In the genomic region with DNA sequence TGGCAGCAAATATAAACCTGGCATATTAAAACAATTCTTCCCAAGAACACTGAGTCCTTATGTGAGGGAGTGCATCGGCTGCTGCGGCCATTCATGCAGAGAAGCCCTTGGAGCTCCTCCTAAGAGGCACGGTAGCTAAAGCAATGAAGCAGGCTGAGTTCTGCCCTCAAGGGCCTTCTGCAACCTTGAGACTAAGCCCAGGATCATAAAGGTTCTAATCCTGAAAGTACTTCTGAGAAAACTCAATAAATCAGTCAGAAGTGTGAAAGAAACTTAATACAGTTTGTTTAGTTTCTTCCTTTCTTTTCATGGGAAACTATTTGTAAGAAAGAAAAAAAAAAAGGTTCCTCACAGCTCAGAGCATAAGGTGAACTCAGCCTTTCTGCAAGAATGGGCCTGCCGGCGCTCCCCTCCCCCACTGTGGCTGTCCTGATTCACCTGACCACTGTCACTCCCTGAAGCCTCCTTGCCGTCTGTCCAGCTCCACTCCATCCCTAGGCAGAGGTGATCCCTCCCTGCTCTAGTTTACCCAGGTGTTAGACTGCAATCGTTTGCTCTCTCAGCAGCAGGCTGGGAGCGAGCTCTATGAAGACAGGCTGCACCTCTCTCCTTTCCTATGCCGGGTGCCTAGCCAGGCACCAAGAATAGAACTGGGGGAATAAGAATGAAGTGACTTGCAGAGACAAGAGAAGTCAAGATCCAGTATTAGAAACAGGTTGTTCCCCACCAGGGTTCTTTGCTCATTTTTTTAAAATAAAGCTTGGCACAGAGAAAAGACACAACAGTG, we compare ENCODE assay signal across 16 mouse cellular contexts. TPM values are rescaled to one million over a fixed set of nuclear protein-coding genes. Genes with fewer than 3 reads are reported as not detected.
DNase-seq lines count a peak whose midpoint lies in the region; ATAC-seq and TF ChIP-seq lines count a peak whose summit lies in the region.
"Had no signal": no experiment of that assay in that cellular context is flagged by ENCODE, and none has a peak within 500 bp of the region (broad histone marks: within the 10 kb centered on the region; RNA-seq: fewer than 3 reads in every experiment).

No protein-coding gene starts in this region.

- H3K4me2 ChIP-seq in kidney, embryonic 15.5 days = no peak overlapping the region
- H3K4me2 ChIP-seq: embryonic facial prominence, embryonic 12.5 days had no signal

- H3K9ac ChIP-seq in kidney, embryonic 15.5 days = no peak overlapping the region
- H3K9ac ChIP-seq: embryonic facial prominence, embryonic 12.5 days; liver, postnatal 0 days had no signal

- 32% methylated on average over 9 of the region's 9 CpGs for WGBS in kidney, adult 2 months
- 44% methylated on average over 9 of the region's 9 CpGs for WGBS in kidney, embryonic 15.5 days

- no peak for ATAC-seq in kidney, embryonic 15.5 days (replicated peaks; ENCODE audit: low FRiP score)
- ATAC-seq: liver, postnatal 0 days; Patski had no signal

- intact Hi-C loops in gastrocnemius, adult 2 months (cut with DNase I) = loop anchor here (10.0 kb wide), 1 partner anchor 397 kb away; the partner anchor contains the start of genes Ccdc142, Gm42688 and Mrpl53

- H3K27ac ChIP-seq in gastrocnemius, adult 2 months = peak overlapping the region; percentile 80
- H3K27ac ChIP-seq in kidney, adult 2 months (ENCODE audit: insufficient read depth, low read depth, low read length) = peak overlapping the region; percentile 86
- no peak overlapping the region for H3K27ac ChIP-seq in kidney, embryonic 15.5 days
- H3K27ac ChIP-seq in testis, adult 2 months (ENCODE audit: control insufficient read depth, insufficient read depth, low read depth, low read length) = peak overlapping the region; percentile 3; the same call in 1 of the 2 replicates
- H3K27ac ChIP-seq: embryonic facial prominence, embryonic 12.5 days had no signal

- H3K9me3 ChIP-seq in kidney, embryonic 15.5 days (replicated peaks) = no peaks in the 10 kb centered on the region
- H3K9me3 ChIP-seq: embryonic facial prominence, embryonic 12.5 days had no signal

- TF ChIP-seq CTCF in gastrocnemius, adult 2 months (IDR thresholded peaks at IDR 0.05) = no peak
- TF ChIP-seq CTCF in kidney, adult 2 months (conservative IDR thresholded peaks at IDR 0.05; ENCODE audit: insufficient read depth, insufficient read length, low read depth, low read length) = no peak
- no peak for TF ChIP-seq CTCF in testis, adult 2 months (IDR thresholded peaks at IDR 0.05; ENCODE audit: control insufficient read depth, insufficient read depth, insufficient replicate concordance, low read depth, low read length)

- H3K4me1 ChIP-seq in kidney, adult 2 months (ENCODE audit: control insufficient read depth, insufficient read depth, low read length) = peaks cover 24% of the 10 kb centered on the region
- peaks cover 27% of the 10 kb centered on the region for H3K4me1 ChIP-seq in kidney, embryonic 15.5 days
- peaks cover 8% of the 10 kb centered on the region for H3K4me1 ChIP-seq in testis, adult 2 months (ENCODE audit: control insufficient read depth, insufficient read depth, low read length)

- H3K27me3 ChIP-seq in kidney, adult 2 months (replicated peaks; ENCODE audit: control insufficient read depth, insufficient read depth, low read length) = no peaks in the 10 kb centered on the region
- H3K27me3 ChIP-seq in kidney, embryonic 15.5 days = no peaks in the 10 kb centered on the region
- no peaks in the 10 kb centered on the region for H3K27me3 ChIP-seq in testis, adult 2 months (ENCODE audit: control insufficient read depth, insufficient read depth, low read length)
- H3K27me3 ChIP-seq: embryonic facial prominence, embryonic 12.5 days; Patski had no signal

- peak overlapping the region; percentile 11; the same call in 1 of the 2 replicates for H3K4me3 ChIP-seq in gastrocnemius, adult 2 months
- no peak overlapping the region for H3K4me3 ChIP-seq in kidney, adult 2 months (ENCODE audit: insufficient read depth, low read depth, low read length)
- H3K4me3 ChIP-seq in kidney, embryonic 15.5 days (replicated peaks) = no peak overlapping the region
- no peak overlapping the region for H3K4me3 ChIP-seq in testis, adult 2 months (ENCODE audit: control insufficient read depth, low read depth, low read length)
- H3K4me3 ChIP-seq: embryonic facial prominence, embryonic 12.5 days had no signal

- no peaks in the 10 kb centered on the region for H3K36me3 ChIP-seq in kidney, adult 2 months (ENCODE audit: control insufficient read depth, insufficient read depth, low read length)
- peaks cover 15% of the 10 kb centered on the region; the same call in 1 of the 2 replicates for H3K36me3 ChIP-seq in kidney, embryonic 15.5 days
- H3K36me3 ChIP-seq in testis, adult 2 months (ENCODE audit: control insufficient read depth, insufficient read depth, low read length) = no peaks in the 10 kb centered on the region

- no peak for TF ChIP-seq POLR2A in kidney, adult 2 months (IDR thresholded peaks at IDR 0.05; ENCODE audit: low read depth, low read length)
- no peak for TF ChIP-seq POLR2A in testis, adult 2 months (IDR thresholded peaks at IDR 0.05; ENCODE audit: control insufficient read depth, low read depth, low read length)

- peak; percentile 54 for DNase-seq in gastrocnemius, adult 2 months
- DNase-seq in gastrocnemius, postnatal 10 days = no peak
- DNase-seq in kidney, adult 2 months = peak; percentile 34
- no peak for DNase-seq in testis, postnatal 14 days (ENCODE audit: low spot score)
- no peak for DNase-seq in urinary bladder, postnatal 25 days (ENCODE audit: low spot score)
- DNase-seq in left cerebral cortex, adult 8-10 months (ENCODE audit: low spot score in 2 of 2) = no peak
- DNase-seq: cerebellum, adult 11-12 months; gastrocnemius, postnatal 36 days; layer of hippocampus, postnatal 36 days; liver, postnatal 0 days; midbrain, embryonic 14.5 days; thymus, adult 18-20 months had no signal

RNA-seq across cellular contexts. Expression of gene Dguok, which starts 5.1 kb away (rescaled TPM):
- 10 to 100 TPM; 17.8 to 20.6 TPM for total RNA-seq in gastrocnemius, adult 2 months (2021)
- total RNA-seq in gastrocnemius, postnatal 10 days (2021) = 10 to 100 TPM; 22.3 to 29.4 TPM
- polyA plus RNA-seq in kidney, adult 2 months (2012; rRNA removed) = 50.0 and 50.5 TPM in 2 replicates
- polyA plus RNA-seq in kidney, embryonic 15.5 days (2015; fragmentation: Nextera tagmentation; extraction: Ambion mirVana) = 75.6 and 83.8 TPM in 2 replicates
- 15.5 and 16.0 TPM in 2 replicates for polyA plus RNA-seq in testis, adult 2 months (2012; rRNA removed)
- 10 to 100 TPM; 23.9 to 35.7 (median 30.9) TPM for total RNA-seq in left cerebral cortex, adult 8-10 months (2022)

RNA-seq across cellular contexts. Expression of gene Actg2, which starts 34.3 kb away (rescaled TPM):
- under 1 TPM; 0.31 to 0.47 TPM for total RNA-seq in gastrocnemius, adult 2 months (2021)
- total RNA-seq in gastrocnemius, postnatal 10 days (2021) = 1 to 10 TPM; 3.6 to 5.3 TPM
- polyA plus RNA-seq in kidney, adult 2 months (2012; rRNA removed) = 2.0 and 10.5 TPM in 2 replicates
- polyA plus RNA-seq in kidney, embryonic 15.5 days (2015; fragmentation: Nextera tagmentation; extraction: Ambion mirVana) = 25.1 and 130 TPM in 2 replicates
- 470 and 505 TPM in 2 replicates for polyA plus RNA-seq in testis, adult 2 months (2012; rRNA removed)
- total RNA-seq in left cerebral cortex, adult 8-10 months (2022) = not detected
- total RNA-seq: layer of hippocampus, postnatal 36 days had no signal

RNA-seq across cellular contexts. Expression of gene Tet3, which starts 42.8 kb away (rescaled TPM):
- 10 to 100 TPM; 16.4 to 18.0 TPM for total RNA-seq in gastrocnemius, adult 2 months (2021)
- 10 to 100 TPM; 41.5 to 47.0 TPM for total RNA-seq in gastrocnemius, postnatal 10 days (2021)
- polyA plus RNA-seq in kidney, adult 2 months (2012; rRNA removed) = 7.1 and 8.0 TPM in 2 replicates
- 51.0 and 51.4 TPM in 2 replicates for polyA plus RNA-seq in kidney, embryonic 15.5 days (2015; fragmentation: Nextera tagmentation; extraction: Ambion mirVana)
- polyA plus RNA-seq in testis, adult 2 months (2012; rRNA removed) = 1.8 and 2.0 TPM in 2 replicates
- 10 to 100 TPM; 54.7 to 62.8 (median 59.4) TPM for total RNA-seq in left cerebral cortex, adult 8-10 months (2022)

Comparison
In these comparisons a context has a peak if more than half of its experiments do, and no peak if none do; other contexts are left out.
1. DNase-seq: peak in gastrocnemius, adult 2 months (single experiment) and kidney, adult 2 months (single experiment); none in gastrocnemius, postnatal 10 days (single experiment), testis, postnatal 14 days (single experiment), urinary bladder, postnatal 25 days (single experiment) and left cerebral cortex, adult 8-10 months (0 of 2).